Mouse (Mus musculus) heart, embryonic 13.5 days (tissue): ENCODE results near the gene Sptbn4. TPM values are rescaled to one million over a fixed set of nuclear protein-coding genes. Genes with fewer than 3 reads are reported as not detected.

Experiments used
- ATAC-seq: fragments of 200-750 bp; cut with Nextera tagmentation; 2 replicates; pipeline ENCODE4 v1.8.0; 2017; ENCODE audit warnings: moderate TSS enrichment; ENCODE audit not compliant: insufficient number of reproducible peaks, low FRiP score, low TSS enrichment; ENCODE audit errors: extremely low read depth
- H3K27ac ChIP-seq: fragments of 300-500 bp; sonication (generic); replicated peaks from 2 replicates; pipeline ENCODE4 v1.5.1; 2015; ENCODE audit warnings: moderate library complexity, mild to moderate bottlenecking, inconsistent platforms
- H3K27me3 ChIP-seq: fragments of 300-500 bp; sonication (generic); replicated peaks from 2 replicates; pipeline ENCODE4 v1.6.1; 2015; ENCODE audit warnings: mild to moderate bottlenecking, inconsistent platforms
- H3K36me3 ChIP-seq: fragments of 300-500 bp; sonication (generic); 2 replicates; pipeline ENCODE4 v1.6.1; 2015; ENCODE audit warnings: mild to moderate bottlenecking, inconsistent platforms
- H3K4me1 ChIP-seq: fragments of 300-500 bp; sonication (generic); 2 replicates; pipeline ENCODE4 v1.6.1; 2015; ENCODE audit warnings: inconsistent platforms
- H3K4me2 ChIP-seq: fragments of 300-500 bp; sonication (generic); 2 replicates; pipeline ENCODE4 v1.6.1; 2015; ENCODE audit warnings: inconsistent platforms, mild to moderate bottlenecking, moderate library complexity
- H3K4me3 ChIP-seq: fragments of 300-500 bp; sonication (generic); 2 replicates; pipeline ENCODE4 v1.5.1; 2015; ENCODE audit warnings: moderate library complexity, mild to moderate bottlenecking, inconsistent platforms
- H3K9ac ChIP-seq: fragments of 300-500 bp; sonication (generic); 2 replicates; pipeline ENCODE4 v1.6.1; 2015; ENCODE audit warnings: inconsistent platforms, mild to moderate bottlenecking, moderate library complexity
- H3K9me3 ChIP-seq: fragments of 300-500 bp; sonication (generic); 2 replicates; pipeline ENCODE4 v1.6.1; 2016; ENCODE audit warnings: inconsistent platforms
- WGBS: fragments of 180-500 bp; shearing (Covaris S2); methylation state at CpG from one replicate; pipeline ENCODE4 v1.1.7; 2015; ENCODE audit warnings: mixed read lengths; 5-methylcytosine and 5-hydroxymethylcytosine counted together
- polyA plus RNA-seq: library from polyadenylated mRNA; unstranded; fragments of >200 nt; fragmentation: Nextera tagmentation; extraction: Ambion mirVana; gene quantifications from 2 replicates; pipeline ENCODE4 v1.2.1, GENCODE M21; 2015

The Sptbn4 gene
- polyA plus RNA-seq, 1 experiment from 2014 or later: 0.13 TPM

- Histone ChIP-seq H3K27me3 (peaks cover 97% of the 10 kb centered on the region), H3K9ac (no peak overlapping the region), H3K9me3 (no peaks in the 10 kb centered on the region), H3K4me2 (peak overlapping the region; percentile 6; the same call in 1 of the 2 replicates), H3K27ac (no peak overlapping the region), H3K4me1 (peaks cover 6% of the 10 kb centered on the region), H3K36me3 (no peaks in the 10 kb centered on the region), H3K4me3 (peak overlapping the region; percentile 58)
- ATAC-seq: no peak
- WGBS: 17% methylated on average over 26 of the region's 26 CpGs
Measured at GRCm38 (mm10) chr7:27397048-27397949, 50.2 kb downstream of the Sptbn4 start.

DNA sequence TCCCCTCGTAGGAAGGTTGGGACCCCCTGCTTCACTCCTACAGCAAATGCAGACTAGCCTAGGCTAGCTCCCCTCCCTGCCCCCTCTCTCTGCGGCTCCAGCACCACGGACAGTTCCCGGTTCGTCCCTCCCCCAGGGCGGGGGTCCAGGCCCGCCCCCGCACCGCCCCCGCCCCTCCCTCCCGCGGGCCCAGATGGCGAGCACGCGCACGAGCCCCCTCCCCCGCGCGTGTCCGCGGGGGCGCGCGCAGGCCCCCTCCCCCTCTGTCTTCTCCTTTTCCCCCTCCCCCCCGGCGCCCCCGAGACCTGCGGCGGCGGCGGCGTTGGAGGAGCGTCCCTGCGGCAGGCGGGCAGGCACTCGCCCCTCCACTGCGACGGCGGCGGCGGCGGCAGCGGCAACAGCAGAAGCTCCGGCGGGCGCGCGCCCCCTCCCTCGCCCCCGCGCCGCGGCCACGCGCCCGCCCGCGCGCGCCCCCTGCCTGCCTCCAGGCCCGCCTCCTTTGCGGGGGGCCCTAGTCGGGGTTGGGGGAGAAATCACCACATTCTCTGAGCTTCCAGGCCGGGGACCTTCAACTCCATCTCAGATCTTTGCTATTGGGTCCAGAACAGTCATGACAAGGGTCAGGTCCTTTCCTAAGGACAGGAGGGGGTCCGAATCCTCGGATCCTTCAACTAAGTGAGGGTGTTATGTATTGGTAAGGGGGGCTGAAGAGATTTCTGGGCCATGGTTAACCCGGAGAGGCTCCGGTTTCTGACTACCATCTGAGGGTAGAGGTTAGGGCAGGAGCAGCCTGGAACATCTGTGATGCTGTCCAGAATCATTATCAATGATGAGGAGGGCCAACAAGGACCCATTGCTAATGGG is 51.1 kb downstream of the Sptbn4 start:
- Histone ChIP-seq H3K4me3 (peak overlapping the region; percentile 58), H3K27ac (no peak overlapping the region), H3K36me3 (no peaks in the 10 kb centered on the region), H3K4me2 (peak overlapping the region; percentile 82), H3K9me3 (no peaks in the 10 kb centered on the region), H3K27me3 (peaks cover 97% of the 10 kb centered on the region), H3K9ac (peak overlapping the region; percentile 71), H3K4me1 (peaks cover 6% of the 10 kb centered on the region)
- ATAC-seq: no peak; the same call in 1 of the 2 replicates
- 3% methylated on average over 21 of the region's 68 CpGs for WGBS

GRCm38 (mm10) chr7:27395521-27396183 is 51.8 kb downstream of the Sptbn4 start:
- peaks cover 97% of the 10 kb centered on the region for H3K27me3 ChIP-seq
- H3K4me3 ChIP-seq: peak overlapping the region; percentile 58
- WGBS: 3% methylated on average over 22 of the region's 22 CpGs
- H3K9ac ChIP-seq: no peak overlapping the region
- peak overlapping the region; percentile 82 for H3K4me2 ChIP-seq
- no peak for ATAC-seq
- no peak overlapping the region for H3K27ac ChIP-seq
- no peaks in the 10 kb centered on the region for H3K36me3 ChIP-seq
- H3K4me1 ChIP-seq: peaks cover 6% of the 10 kb centered on the region
- no peaks in the 10 kb centered on the region for H3K9me3 ChIP-seq

DNA sequence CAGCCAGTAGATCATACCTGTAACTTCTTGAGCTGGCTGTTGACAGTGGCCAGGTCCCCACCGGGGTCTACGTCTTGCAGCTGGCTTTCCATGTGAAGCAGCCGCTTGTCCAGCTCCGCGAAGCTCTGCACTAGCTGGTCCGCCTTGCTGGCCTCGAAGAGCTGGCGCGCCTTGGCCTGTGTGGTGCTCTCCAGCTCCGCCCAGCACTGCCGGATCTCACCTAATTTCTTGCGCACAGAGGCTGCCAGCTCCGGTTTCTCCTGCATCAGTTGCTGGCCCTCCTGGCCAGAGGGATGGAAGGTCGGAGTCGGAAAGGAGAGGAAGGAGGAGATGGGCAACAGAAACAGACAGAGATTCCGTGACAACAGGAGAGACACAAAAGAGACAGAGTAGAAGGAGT is 56.1 kb downstream of the Sptbn4 start:
- H3K4me3 ChIP-seq: no peak overlapping the region
- ATAC-seq: no peak
- no peak overlapping the region for H3K4me2 ChIP-seq
- H3K27me3 ChIP-seq: peaks cover 68% of the 10 kb centered on the region
- peaks cover 2% of the 10 kb centered on the region for H3K4me1 ChIP-seq
- no peak overlapping the region for H3K9ac ChIP-seq
- WGBS: 31% methylated on average over 16 of the region's 16 CpGs
- H3K9me3 ChIP-seq: no peaks in the 10 kb centered on the region
- H3K27ac ChIP-seq: no peak overlapping the region
- no peaks in the 10 kb centered on the region for H3K36me3 ChIP-seq

DNA sequence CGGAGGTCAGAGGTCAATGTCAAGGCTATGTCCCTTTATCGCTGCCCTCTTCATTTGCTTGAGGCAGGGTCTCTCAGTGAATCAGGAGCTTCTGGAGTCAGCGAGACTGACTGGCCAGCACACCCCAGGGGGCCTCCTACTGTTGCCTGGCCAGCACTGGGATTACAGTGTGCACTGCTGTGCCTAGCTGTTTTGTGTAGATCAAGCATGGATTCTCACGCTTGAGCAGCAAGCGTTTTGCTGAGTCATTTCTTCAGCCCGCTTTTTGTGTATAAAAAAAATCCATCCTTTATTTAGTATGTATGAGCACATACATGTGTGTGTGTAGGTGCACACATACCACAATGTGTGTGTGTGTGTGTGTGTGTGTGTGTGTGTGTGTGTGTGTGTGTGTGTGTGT is 58.3 kb downstream of the Sptbn4 start:
- no peak for ATAC-seq
- H3K27ac ChIP-seq: no peak overlapping the region
- 63% methylated on average over 6 of the region's 6 CpGs for WGBS
- no peaks in the 10 kb centered on the region for H3K36me3 ChIP-seq
- no peaks in the 10 kb centered on the region for H3K4me1 ChIP-seq
- H3K9me3 ChIP-seq: no peaks in the 10 kb centered on the region
- peaks cover 54% of the 10 kb centered on the region for H3K27me3 ChIP-seq
- H3K4me2 ChIP-seq: no peak overlapping the region
- H3K9ac ChIP-seq: no peak overlapping the region
- no peak overlapping the region for H3K4me3 ChIP-seq

DNA sequence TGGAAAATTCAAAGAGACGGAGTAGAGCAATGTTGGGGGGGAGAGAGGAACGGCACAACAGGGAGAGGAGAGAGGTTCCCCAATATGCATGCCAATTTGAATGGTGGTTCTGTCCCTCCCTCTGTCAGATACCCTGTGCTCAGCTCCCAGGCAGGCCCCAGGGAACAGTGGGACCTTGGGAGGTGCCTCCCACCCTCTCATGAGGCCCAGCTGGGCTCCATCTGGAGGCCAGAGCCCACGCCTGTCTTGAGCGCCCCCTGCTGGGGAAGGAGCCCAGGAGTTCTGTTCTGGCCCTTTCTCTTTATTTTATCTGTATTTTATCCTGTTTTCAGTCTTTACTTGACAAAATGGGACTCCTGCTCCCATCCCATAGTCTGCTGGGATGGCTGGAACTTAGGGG is 62.8 kb downstream of the Sptbn4 start:
- H3K4me1 ChIP-seq: no peaks in the 10 kb centered on the region
- no peaks in the 10 kb centered on the region for H3K9me3 ChIP-seq
- H3K9ac ChIP-seq: no peak overlapping the region
- no peak overlapping the region for H3K4me3 ChIP-seq
- H3K27me3 ChIP-seq: peaks cover 32% of the 10 kb centered on the region
- H3K27ac ChIP-seq: no peak overlapping the region
- H3K4me2 ChIP-seq: no peak overlapping the region
- 34% methylated on average over 4 of the region's 4 CpGs for WGBS
- no peak for ATAC-seq
- no peaks in the 10 kb centered on the region for H3K36me3 ChIP-seq

- no peaks in the 10 kb centered on the region for H3K4me1 ChIP-seq
- WGBS: 75% methylated on average over 5 of the region's 5 CpGs
- H3K9me3 ChIP-seq: no peaks in the 10 kb centered on the region
- no peaks in the 10 kb centered on the region for H3K36me3 ChIP-seq
- no peak for ATAC-seq
- H3K4me3 ChIP-seq: no peak overlapping the region
- H3K27ac ChIP-seq: no peak overlapping the region
- no peak overlapping the region for H3K9ac ChIP-seq
- peaks cover 37% of the 10 kb centered on the region for H3K27me3 ChIP-seq
- H3K4me2 ChIP-seq: no peak overlapping the region
Measured at GRCm38 (mm10) chr7:27384134-27384533, 63.4 kb downstream of the Sptbn4 start.

GRCm38 (mm10) chr7:27383233-27383632 is 64.3 kb downstream of the Sptbn4 start:
- Histone ChIP-seq H3K4me3 (no peak overlapping the region), H3K9ac (no peak overlapping the region), H3K9me3 (no peaks in the 10 kb centered on the region), H3K4me1 (no peaks in the 10 kb centered on the region), H3K4me2 (no peak overlapping the region), H3K27ac (no peak overlapping the region), H3K27me3 (peaks cover 45% of the 10 kb centered on the region), H3K36me3 (no peaks in the 10 kb centered on the region)
- WGBS: 81% methylated on average over 1 of the region's 1 CpGs
- peak; percentile 61; the same call in 1 of the 2 replicates for ATAC-seq

- WGBS: 42% methylated on average over 4 of the region's 4 CpGs
Measured at GRCm38 (mm10) chr7:27381560-27381959, 65.9 kb downstream of the Sptbn4 start.

DNA sequence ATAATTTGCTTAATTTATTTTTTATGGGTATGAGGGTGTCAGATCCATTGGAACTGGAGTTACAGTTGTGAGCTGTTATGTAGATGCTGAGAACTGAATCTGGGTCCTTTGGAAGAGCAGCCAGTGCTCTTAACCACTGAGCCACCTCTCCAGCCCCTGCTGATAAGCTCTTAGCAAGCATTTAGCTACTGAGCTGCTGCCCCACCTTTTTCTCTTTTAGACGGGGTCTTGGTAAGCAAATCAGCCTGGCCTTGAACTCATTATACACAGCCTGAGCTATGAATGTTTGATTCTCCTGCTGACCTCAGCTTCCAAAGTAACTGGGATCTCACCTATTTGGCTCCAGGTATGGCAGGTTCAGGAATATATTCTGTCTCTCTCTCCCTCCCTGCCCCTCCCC is 66.5 kb downstream of the Sptbn4 start:
- H3K27me3 ChIP-seq: peaks cover 64% of the 10 kb centered on the region
- ATAC-seq: no peak
- WGBS: 33% methylated on average over 1 of the region's 1 CpGs
- no peak overlapping the region for H3K4me2 ChIP-seq
- H3K27ac ChIP-seq: no peak overlapping the region
- no peaks in the 10 kb centered on the region for H3K4me1 ChIP-seq
- H3K9ac ChIP-seq: no peak overlapping the region
- H3K36me3 ChIP-seq: no peaks in the 10 kb centered on the region
- H3K4me3 ChIP-seq: no peak overlapping the region
- H3K9me3 ChIP-seq: no peaks in the 10 kb centered on the region; the same call in 1 of the 2 replicates

More at GRCm38 (mm10) chr7:27381560-27381959, 65.9 kb downstream of the Sptbn4 start:
- ATAC-seq: no peak
- Histone ChIP-seq H3K4me3 (no peak overlapping the region), H3K9me3 (no peaks in the 10 kb centered on the region), H3K4me1 (no peaks in the 10 kb centered on the region), H3K27me3 (peaks cover 59% of the 10 kb centered on the region), H3K4me2 (no peak overlapping the region), H3K36me3 (no peaks in the 10 kb centered on the region), H3K9ac (no peak overlapping the region), H3K27ac (no peak overlapping the region)

DNA sequence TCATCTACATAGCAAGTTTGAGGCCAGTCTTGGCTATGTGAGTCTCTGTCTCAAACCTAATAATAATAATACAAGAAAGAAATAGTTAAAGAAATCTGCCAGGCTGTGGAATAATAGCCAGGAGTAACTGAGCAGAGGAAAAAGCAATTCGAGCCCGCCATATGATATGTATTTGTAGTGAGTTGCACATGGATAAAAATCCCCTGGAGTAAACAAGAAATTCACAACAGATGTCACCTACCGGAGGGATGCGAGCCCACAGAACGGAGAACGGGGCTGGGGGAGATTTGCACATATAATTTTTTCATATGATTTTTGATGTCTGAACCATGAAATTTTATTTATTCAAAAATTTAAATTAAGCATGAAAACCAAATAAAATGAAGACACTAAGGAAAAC is 67.7 kb downstream of the Sptbn4 start:
- 77% methylated on average over 6 of the region's 6 CpGs for WGBS
- no peak overlapping the region for H3K4me3 ChIP-seq
- no peak overlapping the region for H3K9ac ChIP-seq
- ATAC-seq: no peak
- H3K4me1 ChIP-seq: no peaks in the 10 kb centered on the region
- H3K27me3 ChIP-seq: peaks cover 71% of the 10 kb centered on the region
- no peaks in the 10 kb centered on the region; the same call in 1 of the 2 replicates for H3K9me3 ChIP-seq
- H3K36me3 ChIP-seq: no peaks in the 10 kb centered on the region
- H3K27ac ChIP-seq: no peak overlapping the region
- no peak overlapping the region for H3K4me2 ChIP-seq
